Mouse (Mus musculus): ENCODE measurements around the gene Rplp0.
A peak's percentile ranks its signal among the peaks of the same experiment; 100 is the strongest.

Gene Rplp0

DNA sequence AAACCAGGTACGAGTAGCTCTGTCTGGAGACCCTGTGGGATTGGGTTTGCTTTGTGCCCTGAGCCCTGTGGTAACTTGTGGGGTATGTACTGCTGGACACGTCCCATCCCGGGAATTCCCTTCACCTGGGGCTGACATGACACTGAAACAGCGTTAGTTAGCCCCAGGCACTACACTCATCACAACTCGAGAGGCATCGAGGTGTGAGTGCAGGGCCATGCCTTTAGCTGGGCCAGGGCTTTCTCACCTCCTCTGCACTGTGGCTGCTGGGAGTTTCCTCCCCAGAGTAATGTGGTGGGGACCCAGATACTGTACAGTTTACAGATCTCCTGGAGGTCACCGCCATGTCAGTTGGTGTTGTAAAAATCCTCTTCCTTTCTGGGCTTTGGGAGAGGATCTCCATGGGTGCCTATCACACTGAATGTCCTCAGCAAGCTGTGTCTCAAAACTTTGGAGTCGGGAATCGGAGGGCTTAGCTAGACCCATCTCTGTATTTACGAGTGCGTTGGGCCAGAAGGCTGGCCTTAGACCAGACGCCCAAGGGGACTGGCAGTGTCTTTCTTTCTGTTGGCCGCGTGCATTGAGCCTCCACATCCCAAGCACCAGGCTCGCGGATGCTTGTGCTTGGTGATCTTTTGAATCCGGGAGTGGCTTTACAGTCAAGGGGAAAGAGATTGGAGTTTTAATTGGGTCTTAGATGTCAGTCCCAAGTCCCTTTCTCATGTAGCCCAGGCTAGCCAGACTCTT, 32.6 kb upstream of the Rplp0 start:
- DNase-seq (ENCODE audit: low spot score) = no peak

GRCm38 (mm10) chr5:115528128-115528527, 31.1 kb upstream of the Rplp0 start:
- no peak for DNase-seq (ENCODE audit: low spot score)

- no peak for DNase-seq (ENCODE audit: low spot score)
Observed at GRCm38 (mm10) chr5:115529364-115529741, 29.9 kb upstream of the Rplp0 start.

DNA sequence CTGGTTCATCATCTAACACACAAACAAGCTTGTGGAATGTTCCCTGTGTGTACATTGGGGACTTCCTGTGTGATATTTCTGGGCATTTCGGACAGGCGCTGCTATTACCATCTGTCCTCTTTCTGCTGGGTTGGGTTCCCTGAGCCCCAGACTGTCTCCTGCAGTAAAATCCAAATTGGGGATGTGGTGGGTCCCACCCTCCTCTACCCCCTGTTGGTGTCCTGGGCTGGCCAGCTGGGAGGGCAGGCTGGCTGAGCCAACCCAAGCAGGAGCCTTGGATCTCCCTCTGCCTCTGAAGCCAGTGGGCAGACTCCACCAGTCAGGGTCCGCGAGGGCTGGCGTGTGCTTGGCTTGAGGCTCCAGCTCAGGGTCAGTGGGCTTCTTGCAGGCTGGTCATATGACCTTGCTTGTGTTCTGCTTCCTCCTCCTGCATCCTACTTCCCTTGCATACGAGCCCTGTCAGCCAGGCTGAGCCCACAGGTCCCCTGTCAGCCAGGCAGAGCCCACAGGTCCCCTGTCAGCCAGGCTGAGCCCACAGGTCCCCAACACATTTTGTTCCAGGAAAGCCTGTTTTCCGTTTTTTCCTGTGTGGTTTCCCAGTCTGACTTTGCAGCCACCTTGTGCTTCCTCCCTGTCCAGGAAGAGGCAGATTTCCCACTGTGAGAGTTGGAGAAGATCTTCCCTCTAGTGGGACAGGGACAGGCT, 29.4 kb upstream of the Rplp0 start:
- no peak for DNase-seq (ENCODE audit: low spot score)

- no peak for DNase-seq (ENCODE audit: low spot score)
Observed at GRCm38 (mm10) chr5:115530447-115530809, 28.8 kb upstream of the Rplp0 start.

- DNase-seq (ENCODE audit: low spot score) = peak; percentile 83
Observed at GRCm38 (mm10) chr5:115531671-115532270, 27.5 kb upstream of the Rplp0 start.

DNA sequence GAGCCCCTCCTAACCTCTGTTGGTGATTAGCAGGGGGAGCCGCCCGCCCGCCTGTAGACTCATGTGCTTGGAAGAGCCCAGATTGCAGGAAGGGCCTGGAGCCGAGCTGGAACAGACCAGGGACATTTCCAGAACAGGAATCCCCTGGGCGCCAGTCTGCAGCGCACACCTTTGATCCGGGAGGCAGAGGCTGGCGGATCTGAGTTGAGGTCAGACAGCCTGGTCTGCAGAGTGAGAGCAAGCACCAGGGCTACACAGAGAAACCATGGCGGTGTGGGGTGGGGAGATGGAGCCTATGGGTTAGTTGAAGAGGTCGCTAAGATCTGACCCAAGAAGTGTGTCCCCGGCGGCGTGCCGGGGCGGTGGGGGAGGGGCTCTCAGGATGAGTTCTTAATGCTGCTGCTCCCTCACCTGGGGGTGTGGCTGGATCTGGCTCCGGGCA, 25.0 kb upstream of the Rplp0 start:
- DNase-seq (ENCODE audit: low spot score) = no peak

GRCm38 (mm10) chr5:115534856-115535255, 24.4 kb upstream of the Rplp0 start:
- DNase-seq (ENCODE audit: low spot score) = no peak

DNA sequence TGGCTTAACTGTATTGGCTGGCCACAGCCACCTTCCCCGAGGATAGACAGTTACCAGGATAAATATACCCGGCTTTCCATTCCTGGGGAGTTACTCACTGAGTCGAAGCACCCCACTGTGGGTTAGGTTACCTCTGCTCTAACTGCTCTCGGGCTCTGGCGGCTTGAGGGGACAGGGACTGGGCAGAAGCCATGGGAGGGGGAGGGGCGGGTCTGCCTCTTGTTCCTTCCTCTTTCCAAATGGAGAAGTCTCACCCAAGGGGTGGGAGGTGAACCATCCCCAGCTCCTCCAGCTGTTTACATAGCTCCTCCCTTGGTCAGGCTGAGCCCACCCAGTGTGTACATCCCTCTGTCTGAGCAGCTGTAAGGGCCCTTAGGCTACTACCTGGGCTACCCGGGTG, 23.6 kb upstream of the Rplp0 start:
- DNase-seq (ENCODE audit: low spot score) = no peak

- DNase-seq (ENCODE audit: low spot score) = no peak
Observed at GRCm38 (mm10) chr5:115538017-115538692, 21.1 kb upstream of the Rplp0 start.

- DNase-seq (ENCODE audit: low spot score) = peak; percentile 87
Observed at GRCm38 (mm10) chr5:115538693-115539043, 20.6 kb upstream of the Rplp0 start.

GRCm38 (mm10) chr5:115542635-115543384, 16.5 kb upstream of the Rplp0 start:
- no peak for DNase-seq (ENCODE audit: low spot score)

- DNase-seq (ENCODE audit: low spot score) = peak; percentile 79
Observed at GRCm38 (mm10) chr5:115543509-115544253, 15.6 kb upstream of the Rplp0 start.

GRCm38 (mm10) chr5:115544655-115545185, 14.5 kb upstream of the Rplp0 start:
- DNase-seq (ENCODE audit: low spot score) = no peak

DNA sequence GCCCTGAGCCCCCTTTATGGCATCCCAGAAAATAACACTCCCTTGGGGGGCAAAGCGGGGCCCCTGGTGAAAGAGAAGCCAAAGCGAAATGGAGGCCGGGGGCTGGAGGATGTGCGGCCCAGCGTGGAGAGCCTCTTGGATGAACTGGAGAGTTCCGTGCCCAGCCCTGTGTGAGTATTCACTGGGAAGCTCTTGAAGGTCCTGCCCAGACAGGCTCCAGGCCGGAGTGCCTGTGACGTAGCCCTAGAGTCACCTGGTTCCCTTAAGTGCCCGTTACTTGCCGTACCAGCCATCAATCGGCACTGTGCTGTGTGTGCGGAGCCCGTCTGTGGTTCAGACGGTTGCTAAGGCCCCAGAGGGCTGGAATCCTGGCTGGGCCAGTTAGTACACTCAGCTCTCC, 13.6 kb upstream of the Rplp0 start:
- no peak for DNase-seq (ENCODE audit: low spot score)

DNA sequence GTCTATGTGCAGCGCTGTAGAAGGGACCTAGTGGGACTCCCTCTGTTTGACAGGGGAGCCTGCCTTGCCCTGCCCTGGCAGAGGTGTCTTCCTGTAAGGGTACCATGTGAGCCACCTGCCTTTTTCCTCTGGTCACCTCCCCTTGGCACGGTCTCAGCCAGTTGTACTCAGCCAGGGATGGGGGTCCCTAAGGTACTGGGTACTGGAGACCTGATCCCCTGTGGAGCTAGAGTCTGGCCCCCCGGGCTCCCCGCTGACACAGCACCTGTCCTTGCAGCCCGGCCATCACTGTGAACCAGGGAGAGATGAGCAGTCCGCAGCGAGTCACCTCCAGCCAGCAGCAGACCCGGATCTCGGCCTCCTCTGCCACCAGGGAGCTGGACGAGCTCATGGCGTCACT, 12.7 kb upstream of the Rplp0 start:
- DNase-seq (ENCODE audit: low spot score) = no peak

- DNase-seq (ENCODE audit: low spot score) = no peak
Observed at GRCm38 (mm10) chr5:115547014-115547413, 12.3 kb upstream of the Rplp0 start.

DNA sequence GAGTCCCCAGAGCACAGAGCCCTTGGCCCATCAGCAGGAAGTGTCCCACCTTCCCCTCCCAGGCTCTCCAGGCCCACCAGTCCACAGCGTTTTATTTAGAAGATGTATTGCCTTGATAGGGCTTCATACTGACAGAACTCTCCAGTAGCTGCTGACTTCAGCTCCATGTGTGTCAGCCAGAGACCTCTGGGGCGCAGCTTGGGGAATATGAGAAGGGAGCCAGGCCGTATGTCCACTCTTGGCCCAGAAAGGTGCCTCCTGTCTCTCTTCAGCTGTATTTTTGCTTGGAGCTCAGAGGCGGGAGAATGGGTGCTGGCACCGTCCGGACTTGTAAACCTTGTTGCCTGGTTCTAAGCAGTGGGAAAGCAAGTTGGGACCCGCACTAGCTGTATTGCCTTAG, 11.8 kb upstream of the Rplp0 start:
- no peak for DNase-seq (ENCODE audit: low spot score)

GRCm38 (mm10) chr5:115548501-115549285, 10.6 kb upstream of the Rplp0 start:
- DNase-seq (ENCODE audit: low spot score) = no peak

- no peak for DNase-seq (ENCODE audit: low spot score)
Observed at GRCm38 (mm10) chr5:115550482-115551005, 8.7 kb upstream of the Rplp0 start.
